Mouse (Mus musculus) heart, postnatal 4 days (tissue): ENCODE measurements around the gene Rrn3. TPM values are rescaled to one million over a fixed set of nuclear protein-coding genes. Genes with fewer than 3 reads are reported as not detected.
"Not testable (repeated sequence)": the region's sequence is repeated elsewhere in the genome, so short reads cannot be mapped to it uniquely, and the experiment has no call there.

Experiments
- DNase-seq: peaks from one replicate; pipeline ENCODE4 v3.0.0; 2021
- total RNA-seq, 2 experiments: library from RNA; stranded (reverse); gene quantifications; 2 replicates each; pipeline ENCODE4 v1.2.3; 2021

Gene Rrn3
- total RNA-seq, result 10 to 100 TPM; 46.7 to 49.4 TPM

DNA sequence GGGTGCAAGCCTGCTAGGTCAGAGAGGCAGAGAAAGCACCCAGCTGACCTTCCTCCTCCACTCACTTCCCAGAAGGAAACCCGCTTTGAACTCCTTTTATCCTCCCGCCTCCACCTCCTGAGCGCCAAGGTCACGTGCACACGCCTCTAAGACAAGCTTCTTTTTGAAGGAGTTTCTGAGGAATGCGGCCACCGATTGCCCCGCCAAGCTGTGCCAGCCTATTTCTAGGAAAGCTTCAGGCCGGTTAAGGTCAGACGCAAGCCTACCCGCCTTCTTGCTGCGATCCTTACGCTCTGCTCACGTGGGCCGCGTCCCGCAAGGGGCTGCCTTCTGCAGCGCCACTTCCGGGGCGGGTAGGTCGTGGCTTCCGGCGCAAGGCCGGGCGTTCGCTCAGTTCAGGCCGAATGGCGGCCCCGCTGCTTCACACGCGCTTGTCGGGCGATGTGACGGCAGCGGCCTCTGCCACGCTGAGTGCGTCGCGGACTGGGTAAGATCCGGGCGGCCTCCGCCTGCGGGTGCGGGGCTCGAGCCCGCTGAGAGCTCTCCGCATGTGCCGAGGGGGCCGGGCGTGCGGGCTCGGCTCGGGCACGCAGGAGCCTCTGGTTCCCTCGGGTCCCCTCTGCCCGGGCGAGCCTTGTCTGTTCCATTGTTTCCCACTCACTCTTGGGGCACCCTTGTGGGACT, at the start of gene Rrn3:
Gene Rrn3, plus strand, starts transcription at position 356 of the 684 bp plus-strand sequence.
- peak; percentile 90 for DNase-seq

DNA sequence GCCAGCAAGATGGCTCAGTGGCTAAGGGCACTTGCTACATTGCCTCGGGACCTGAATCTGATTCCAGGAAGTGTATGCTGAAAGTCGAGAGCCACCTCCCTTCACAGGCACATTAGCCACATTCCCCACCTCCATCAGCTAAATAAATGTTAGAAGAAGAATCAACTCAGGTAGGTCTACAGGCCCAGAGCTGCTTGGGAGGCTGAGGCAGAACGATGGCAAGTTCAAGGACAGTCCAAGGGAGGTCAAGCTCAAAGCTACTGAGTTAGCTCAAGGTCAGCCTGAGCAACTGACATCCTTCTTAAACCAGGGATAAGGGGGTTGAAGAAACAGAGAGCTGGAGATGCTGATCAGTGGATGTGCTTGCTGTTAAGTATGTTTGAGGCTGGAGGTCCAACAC, 47.7 kb upstream of the Rrn3 start:
- DNase-seq, result no peak

DNA sequence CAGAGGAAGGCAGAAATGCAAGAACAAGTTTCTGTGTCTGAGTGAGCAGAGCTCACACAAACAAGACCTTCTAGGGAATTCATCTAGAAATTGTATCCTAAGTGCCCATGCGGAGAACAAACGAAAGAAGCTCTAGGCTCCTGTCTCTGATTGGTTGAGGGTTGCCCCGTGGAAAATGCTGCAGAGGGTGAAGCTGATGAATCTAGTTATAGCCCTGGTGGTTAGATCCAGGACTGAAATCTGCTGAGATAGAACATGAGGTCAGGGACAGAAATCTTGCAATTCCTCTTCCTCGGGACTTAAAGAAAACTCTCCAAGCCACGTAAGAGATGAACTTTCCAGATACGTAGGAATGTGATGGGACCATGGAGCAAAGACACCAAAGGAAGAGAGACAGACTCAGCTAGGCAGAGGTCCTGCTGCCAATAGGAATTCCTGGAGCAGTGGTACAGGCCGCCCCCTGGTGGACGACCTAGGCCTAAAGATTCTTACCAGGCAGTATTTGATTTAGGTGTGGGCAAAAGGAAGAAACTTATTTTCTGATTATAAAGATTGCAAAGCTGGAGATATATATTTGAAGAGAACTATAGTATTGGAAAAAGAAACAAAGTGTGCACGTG, 46.9 kb upstream of the Rrn3 start:
- DNase-seq, result peak; percentile 86

DNA sequence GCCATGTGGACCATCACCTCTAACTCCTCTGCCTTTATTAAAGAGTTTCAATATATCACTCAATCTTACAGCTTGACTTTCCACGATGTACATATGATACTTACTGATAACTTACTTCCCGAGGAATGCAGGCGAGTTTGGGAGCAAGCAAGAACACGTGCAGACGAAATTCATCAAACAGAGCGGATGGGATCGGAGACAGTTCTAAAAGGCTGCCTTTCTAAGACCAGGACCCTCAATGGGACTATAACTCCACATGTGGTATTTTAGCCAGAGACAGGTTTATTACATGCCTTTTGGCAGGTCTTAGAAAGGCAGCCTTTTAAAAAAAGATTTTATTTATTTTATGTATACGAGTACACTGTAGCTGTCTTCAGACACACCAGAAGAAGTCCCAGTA, 44.5 kb upstream of the Rrn3 start:
- DNase-seq, result no peak

DNA sequence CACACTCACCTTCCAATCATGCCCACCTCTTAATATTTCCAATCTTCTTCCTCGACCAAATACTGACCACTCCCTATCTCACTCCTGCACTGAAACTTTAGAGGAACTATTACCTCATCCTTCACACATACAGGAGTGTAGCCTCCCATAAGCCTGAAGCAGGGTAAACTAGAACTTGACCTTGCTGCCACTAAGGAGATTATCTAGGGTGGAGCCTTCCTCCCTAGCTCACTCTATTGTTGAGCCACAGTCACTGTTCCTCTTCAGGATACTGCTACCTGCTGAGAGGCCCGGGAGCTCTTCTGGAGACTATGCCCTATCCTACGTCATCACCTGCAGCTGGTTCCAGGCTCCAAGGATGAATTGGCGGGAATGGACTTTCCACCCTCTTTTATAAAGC, 41.5 kb upstream of the Rrn3 start:
- DNase-seq, result not testable (repeated sequence)

DNA sequence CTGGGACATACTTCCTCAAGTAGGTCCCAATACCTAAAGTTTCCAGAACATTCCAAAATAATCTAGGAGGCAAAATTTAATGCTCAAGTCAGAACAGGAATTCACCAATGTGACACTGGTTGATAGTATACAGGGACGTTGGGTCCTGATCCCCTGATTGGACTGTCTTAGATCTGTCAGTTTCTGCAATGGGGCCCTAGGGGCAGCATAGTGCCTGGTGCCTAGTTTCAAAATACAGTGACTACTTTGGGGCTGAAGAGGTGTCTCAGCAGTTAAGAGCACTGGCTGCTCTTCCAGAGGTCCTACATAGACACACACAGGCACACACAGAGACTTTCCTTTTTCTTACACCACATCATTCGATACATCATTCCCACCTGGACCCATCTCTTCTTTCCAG, 39.7 kb upstream of the Rrn3 start:
- DNase-seq, result no peak

DNA sequence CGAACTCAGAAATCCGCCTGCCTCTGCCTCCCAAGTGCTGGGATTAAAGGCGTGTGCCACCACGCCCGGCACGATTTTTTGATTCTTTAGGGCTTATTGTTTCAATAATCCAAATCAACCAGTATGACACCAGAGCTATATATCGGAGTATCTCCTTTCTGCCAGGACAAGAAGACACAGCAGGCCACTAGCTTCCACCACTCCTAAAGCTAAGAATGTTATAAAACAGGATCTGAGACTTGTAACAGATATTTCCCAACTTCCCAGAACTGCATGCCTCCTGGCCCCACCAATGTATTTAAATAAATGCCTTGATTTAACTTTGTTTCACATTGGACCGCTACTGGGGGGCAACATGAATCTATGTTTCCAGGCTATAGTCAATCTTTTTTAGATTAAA, 32.8 kb upstream of the Rrn3 start:
- no peak for DNase-seq

DNA sequence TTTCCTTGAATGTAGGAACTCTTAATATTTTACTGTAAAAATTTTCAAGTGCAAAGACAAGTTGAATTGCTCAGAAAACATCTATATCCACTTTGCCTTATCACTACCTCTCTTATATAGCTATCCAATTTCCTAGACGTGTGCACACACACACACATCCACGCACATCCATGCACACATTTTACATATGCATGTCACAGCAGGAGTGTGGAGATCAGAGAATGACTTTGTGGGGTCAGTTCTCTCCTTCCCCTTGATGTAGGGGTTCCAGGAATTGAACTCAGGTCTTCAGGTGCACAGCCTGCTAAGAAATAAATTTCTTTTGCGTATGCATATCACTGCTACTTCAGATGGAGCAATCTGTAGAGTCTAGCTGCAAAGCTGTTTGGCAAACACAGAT, 32.4 kb upstream of the Rrn3 start:
- DNase-seq, result no peak

DNA sequence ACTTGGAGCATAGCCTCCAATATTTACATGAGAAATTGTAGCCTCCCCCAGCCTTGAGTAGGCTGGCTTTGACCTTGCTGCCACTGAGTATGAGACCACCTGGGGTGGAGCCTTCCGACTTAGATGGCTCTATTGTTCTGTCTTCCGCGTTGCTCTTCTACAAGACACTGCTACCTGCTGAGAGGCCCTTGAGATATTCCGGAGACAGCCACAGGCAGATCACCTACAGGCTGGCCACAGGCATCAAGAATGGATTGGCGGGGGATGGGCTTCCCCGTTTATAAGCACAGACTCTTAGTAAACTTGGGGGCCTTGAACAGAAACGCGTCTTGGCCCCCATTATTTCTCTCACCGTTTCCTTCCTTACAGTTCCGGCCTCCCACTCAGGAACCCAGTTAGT, 31.7 kb upstream of the Rrn3 start:
- DNase-seq, result not testable (repeated sequence)

DNA sequence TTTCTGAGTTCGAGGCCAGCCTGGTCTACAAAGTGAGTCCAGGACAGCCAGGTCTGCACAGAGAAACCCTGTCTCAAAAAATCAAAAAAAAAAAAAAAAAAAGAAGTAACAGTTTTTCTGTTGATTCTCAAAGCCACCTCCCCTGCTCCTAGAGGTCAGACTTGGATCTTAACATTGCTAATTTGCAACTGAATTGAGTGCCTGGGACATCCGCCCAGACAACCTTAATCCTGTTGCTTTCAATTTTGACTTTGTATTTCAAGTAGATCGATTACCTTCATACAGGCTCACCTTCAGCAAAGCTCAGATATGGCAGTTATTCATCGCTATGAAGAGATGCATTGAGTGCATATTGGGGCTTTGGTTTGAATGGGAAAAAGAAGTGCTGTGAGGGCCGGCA, 31.2 kb upstream of the Rrn3 start:
- no peak for DNase-seq

DNA sequence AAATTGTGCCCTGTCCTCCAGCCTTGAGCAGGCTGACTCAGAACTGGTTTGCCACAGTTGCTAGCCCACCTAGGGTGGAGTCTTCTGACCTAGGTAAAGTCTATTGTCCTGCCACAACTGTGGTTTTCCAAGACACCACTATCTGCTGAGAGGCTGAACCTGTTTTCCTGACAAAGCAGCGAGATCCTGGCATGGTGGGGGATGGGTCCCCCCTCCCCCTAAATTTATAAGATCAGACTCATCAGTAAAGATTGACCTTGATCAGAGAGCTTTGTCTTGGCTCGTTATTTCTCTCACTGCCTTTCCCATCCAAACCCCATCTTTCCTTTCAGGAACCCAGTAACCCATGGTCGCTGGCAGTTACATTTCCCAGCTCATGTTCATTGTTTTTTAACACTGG, 30.5 kb upstream of the Rrn3 start:
- no peak for DNase-seq

DNA sequence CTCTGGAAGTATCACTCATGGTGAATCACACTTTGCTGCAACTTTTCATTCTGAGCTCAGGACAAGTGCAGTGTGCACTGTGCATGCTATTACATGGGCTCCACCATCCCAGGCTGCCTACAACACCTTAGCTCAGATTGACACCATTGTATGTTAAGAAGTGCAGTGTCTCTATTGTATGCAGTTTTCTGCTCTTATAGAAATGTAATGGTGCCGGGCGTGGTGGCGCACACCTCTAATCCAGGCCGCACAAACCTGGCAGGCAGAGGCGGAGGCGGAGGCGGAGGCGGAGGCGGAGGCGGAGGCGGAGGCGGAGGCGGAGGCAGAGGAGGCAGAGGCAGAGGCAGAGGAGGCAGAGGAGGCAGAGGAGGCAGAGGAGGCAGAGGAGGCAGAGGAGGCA, 29.9 kb upstream of the Rrn3 start:
- no peak for DNase-seq

DNA sequence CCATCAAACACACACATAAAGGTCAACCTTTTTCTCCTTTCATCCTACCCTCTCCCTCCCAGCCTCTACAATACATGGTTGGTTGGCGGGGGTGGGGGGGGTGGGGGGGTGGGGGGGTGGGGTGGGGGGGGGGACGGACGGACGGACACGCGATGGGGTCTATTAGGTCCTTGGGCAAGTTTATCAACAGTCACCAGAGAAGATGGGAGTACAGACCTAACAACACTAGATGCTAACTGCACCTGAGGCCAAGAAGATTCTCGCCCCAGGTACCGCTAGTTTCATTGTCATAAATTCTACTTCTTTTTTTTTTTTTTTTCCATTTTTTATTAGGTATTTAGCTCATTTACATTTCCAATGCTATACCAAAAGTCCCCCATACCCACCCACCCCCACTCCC, 26.5 kb upstream of the Rrn3 start:
- DNase-seq, result no peak

DNA sequence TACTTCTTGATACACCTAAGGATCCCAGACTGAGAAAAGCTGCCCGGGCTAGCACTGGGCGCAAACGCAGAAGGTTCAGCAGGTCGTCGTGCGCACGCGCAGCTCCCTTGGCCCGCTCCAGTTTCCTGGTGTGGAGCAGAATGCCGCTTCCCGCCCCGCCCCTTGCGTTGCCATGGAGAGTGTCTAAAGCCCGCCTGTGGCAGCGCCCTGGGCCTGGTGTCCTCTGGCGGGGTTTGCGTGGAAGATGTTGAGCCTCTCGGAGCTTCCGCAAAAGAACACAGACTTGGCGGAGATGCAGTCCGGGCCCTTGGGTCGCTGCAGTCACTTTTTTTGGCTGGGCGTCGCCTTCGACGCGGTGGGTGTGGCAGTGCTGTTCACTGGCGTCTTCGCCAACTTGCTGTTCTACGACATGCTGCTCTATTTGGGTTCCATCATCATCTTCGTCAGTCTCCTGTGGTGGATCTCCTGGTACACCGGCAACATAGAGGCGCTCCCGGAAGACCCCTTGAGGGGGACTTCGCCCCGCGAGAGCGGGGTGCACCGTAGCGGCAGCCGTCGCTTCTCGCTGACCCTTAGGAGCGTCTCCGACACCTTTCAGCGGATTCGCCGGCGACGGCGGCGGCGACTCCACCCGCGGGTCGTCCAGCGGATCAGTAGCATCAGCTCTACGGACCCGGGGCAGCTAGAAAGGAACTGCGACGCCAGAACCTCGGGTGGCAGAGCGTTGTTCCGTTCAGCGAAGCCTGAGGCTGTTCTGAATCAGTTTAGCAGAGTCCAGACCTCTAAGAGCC, 25.9 kb upstream of the Rrn3 start:
- peak; percentile 96 for DNase-seq

DNA sequence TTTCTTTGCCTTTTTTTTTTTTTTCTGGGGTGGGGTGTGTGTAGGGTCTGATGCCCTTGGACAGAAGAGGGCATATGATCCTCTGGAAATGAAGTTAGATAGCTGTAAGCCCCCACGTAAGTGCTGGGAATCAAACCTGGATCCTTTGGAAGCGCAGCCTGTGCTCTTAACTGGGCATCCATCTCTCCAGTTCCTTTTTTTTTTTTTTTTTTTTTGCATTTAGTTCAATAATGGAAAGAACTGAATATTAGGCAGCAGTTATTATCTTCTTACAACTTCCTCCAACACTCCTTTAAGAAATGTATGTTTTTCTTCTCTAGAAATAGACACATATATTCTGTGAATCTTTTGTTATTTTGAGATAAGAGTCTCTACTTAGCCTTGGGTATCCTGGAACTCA, 22.7 kb upstream of the Rrn3 start:
- DNase-seq, result no peak

DNA sequence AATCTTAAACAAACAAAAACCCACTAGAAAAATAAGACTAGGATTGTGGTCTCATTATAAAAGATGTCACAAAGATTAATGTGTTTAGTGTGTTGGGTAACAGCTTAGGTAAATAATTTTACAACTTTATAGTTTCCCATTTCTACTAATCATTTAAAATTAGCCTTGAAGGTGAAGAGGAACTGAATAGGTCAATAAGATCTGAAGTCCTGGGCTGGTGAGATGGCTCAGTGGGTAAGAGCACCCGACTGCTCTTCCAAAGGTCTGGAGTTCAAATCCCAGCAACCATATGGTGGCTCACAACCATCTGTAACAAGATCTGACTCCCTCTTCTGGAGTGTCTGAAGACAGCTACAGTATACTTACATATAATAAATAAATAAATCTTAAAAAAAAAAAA, 17.7 kb upstream of the Rrn3 start:
- not testable (repeated sequence) for DNase-seq

DNA sequence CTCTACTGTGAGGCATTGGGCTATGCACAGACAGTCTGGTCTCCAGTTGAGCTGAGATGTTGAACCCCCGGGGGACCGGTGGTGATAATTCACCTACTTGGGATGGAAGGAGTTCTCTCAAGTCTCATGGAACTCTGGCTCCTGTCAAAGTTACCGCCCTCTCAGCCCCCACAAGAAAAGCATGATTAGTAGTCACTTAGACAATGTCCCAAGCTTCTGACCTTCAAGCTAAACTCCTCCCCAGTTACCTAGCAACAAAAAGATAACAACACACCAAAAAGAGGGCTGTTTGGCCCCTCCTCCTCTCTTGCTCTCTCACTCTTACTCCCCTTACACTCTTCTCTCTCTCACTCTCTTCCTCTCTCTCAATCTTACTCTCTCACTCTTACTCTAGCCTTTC, 16.0 kb upstream of the Rrn3 start:
- DNase-seq, result no peak

DNA sequence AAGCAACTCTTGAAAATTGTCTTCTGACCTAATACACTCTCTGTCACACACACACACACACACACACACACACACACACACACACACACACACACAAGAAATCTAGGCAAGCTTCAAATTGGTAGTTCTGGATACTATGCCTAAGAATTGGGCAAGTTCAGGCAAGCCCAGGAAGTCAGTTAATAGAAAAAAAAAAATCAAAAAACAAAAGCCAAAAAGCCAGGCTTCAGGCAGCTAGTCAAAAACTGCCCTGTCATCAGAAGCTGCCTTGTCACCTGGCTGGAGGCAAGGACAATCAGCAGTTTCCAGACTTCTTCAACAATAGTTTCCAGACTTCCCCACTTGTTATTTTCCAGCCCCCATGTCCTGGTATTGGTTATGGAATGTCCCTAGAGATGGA, 14.1 kb upstream of the Rrn3 start:
- DNase-seq, result no peak

DNA sequence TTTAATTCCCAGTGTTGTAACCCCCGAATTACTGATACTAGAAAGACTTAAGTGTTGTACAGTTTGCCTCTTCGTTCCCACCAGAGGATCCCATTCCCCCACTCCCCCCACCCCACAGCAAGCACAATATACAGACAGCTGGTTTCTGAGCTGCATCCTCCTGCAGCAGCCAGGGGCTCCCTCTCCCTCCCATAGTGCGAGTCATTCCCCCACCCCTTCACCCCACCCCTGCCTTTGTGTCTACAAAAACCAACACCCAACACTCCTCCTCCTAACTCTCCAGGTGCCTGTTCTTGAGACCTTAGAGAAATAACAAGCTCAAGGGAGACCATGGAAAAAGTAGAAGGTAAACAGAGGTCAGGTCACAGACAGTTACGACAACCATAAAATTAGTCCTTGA, 8.9 kb upstream of the Rrn3 start:
- not testable (repeated sequence) for DNase-seq

DNA sequence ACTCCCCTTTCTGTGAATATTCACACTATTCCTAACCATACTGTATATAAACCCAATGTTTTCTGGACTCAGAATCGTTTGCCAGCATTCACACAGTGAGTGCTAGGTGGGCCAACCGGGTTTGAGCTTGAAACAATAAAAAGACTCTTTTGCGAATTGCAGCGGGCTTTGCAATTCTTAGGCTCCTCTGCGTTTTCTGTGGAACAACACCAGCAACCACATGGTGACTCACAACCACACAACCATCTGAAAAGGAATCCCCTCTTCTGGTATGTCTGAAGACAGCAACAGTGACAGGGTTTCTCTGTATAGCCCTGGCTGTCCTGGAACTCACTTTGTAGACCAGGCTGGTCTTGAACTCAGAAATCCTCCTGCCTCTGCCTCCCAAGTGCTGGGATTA, 8.5 kb upstream of the Rrn3 start:
- DNase-seq, result not testable (repeated sequence)

DNA sequence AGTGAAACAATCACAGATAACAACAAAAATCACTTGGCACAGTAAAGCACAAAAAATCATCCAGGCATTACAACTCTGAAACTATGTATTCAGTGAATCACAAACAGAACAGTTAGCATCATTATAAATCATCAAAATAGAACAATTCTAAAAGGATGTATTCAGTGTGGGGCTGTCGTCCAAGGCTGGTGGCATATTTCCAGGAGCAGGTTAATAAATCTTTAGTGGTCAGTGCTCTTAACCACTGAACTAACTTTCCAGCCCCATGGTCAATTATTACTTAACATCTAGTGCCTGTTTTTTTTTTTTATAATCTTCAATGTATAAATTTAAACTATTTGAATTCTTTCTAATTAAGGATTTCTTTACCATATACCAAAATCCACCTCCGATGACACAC, 6.5 kb upstream of the Rrn3 start:
- DNase-seq, result not testable (repeated sequence)

DNA sequence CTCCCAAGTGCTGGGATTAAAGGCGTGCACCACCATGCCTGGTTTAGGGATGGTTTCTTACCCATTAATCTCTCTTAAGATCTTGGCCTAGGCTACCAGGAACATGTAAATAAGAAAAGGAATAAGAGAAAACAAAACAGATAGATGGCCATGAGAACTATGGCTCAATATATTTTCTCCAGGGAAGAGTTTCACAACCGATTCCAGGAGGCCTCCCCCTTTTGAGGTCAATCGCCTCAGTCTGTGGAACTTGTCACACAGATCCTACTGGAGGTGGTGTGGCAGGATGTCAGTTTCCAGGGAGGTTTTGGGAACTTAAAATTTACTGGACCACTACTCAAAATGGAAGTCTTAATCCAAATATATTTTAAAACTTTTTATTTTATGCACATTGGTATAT, 5.9 kb upstream of the Rrn3 start:
- DNase-seq, result not testable (repeated sequence)

DNA sequence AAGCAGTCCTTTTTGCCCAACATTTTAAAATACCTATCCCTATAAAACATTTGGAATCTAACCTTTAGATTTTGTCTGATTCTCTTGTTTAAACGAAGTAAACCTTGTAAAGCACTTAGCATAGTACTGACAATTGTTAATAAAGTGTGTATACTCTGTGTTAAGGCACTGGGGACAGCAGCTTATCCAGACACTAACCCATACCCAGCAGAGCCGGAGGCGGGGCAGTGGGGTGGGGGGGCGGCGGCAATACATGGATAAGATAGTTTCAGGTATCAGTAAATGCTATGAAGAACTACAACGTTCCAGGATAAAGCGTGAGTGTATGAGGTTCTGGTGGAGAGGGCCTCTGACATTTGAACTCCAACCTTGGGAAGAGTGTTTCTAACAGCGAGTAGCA, 708 bp downstream of the Rrn3 start:
- no peak for DNase-seq

DNA sequence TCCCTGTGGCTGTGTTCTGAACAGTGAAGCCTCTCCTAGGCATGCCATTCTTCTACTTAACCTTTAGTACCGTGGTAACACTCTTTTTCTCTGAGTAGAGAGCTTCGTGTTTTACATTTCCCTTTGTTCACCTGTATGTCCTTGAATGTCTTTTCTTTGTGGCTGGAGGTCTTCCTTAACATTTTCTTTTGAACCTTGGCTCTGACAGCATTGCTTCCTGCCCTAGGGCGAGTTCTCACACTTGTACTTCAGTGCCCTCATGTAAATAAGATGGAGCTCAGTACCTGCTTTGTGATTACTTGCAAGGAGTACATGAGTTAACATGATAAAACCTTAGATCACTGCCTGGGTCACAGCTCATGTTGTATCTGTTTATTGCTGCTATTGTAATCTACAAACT, 5.4 kb downstream of the Rrn3 start:
- DNase-seq, result no peak
